Mouse (Mus musculus) mouse trophoblast stem cell (cell line): Measurements from ENCODE around the gene Klra10.
"Not testable (repeated sequence)": the region's sequence is repeated elsewhere in the genome, so short reads cannot be mapped to it uniquely, and the experiment has no call there.

ENCODE experiments used
- in situ Hi-C, 2 experiments: fragments of 300-500 bp; cut with MseI, MboI; formaldehyde crosslinking; loops; 2 replicates in 1 of 2; 3 replicates in 1 of 2; pipeline ENCODE4 v1.15.1; 2025

Gene Klra10

GRCm38 (mm10) chr6:130281828-130282227 lies at the start of gene Klra10:
Gene Klra10, minus strand, starts transcription at chr6:130281928.
- in situ Hi-C loops = not testable (repeated sequence)

DNA sequence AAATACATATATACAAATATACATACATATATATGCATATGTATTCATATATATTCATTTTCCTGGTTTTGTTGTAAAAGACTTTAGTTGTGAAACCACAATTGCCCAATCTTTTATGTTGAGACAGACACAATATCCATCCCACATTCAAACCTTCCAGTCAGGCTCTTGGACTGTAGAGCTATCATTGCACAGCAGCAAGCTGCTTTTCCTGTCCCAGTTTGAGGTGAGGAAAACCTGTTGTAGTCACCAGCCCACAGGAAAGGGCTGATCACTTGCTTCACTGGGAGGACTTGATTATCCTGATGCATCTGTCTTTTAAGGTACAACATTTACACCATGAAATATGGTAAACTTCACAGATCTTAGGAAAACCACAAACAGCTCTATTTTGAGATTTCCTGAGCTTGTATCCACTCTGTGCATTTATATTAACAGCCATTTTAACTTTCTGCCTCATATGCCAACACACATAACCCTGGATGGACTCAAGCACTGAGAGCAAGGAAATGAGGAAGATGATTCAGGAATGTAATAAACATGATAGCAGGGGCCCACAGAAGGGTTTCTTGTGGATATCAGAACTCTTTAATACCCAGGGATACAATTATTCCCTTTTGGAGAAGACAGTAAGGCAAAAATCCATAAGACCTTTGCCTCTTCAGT lies 6.4 kb upstream of the Klra10 start:
- in situ Hi-C loops = no loop called here

- in situ Hi-C loops = loop anchor here in 1 of 2 experiments (10.0 kb wide), 1 partner anchor 211 kb away; no protein-coding TSS in a partner anchor
Observed at GRCm38 (mm10) chr6:130255326-130255725, 26.4 kb downstream of the Klra10 start.

GRCm38 (mm10) chr6:130237536-130237935 lies 44.2 kb downstream of the Klra10 start:
- in situ Hi-C loops = no loop called here

- in situ Hi-C loops = no loop called here
Observed at GRCm38 (mm10) chr6:130236635-130237034, 45.1 kb downstream of the Klra10 start.

GRCm38 (mm10) chr6:130233222-130233621 lies 48.5 kb downstream of the Klra10 start, which contains the start of gene Klra7:
Gene Klra7, minus strand, starts transcription at chr6:130233322.
- in situ Hi-C loops = no loop called here
